Comparison of ENCODE assay signal across 18 mouse cellular contexts in the genomic region with DNA sequence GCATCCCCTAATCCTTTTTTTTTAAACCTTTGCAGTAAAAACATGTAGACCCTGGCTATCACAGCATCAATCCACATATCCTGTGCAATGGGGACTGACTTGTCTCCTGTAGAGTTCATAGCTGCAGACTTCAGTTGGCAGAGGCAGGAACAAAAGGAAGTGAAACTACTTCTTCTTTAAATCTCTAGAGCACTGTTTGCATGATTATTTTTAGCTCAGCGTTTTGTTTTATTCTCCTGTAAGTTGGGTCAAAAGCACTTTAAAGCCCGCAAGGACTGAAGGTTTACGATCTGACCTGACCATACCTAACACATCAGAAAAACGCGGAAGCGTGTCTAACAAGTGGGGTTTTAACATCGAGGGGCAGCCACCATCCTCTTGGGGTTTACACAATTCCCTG. TPM values are rescaled to one million over a fixed set of nuclear protein-coding genes. Genes with fewer than 3 reads are reported as not detected.
A peak's percentile ranks its signal among the peaks of the same experiment; 100 is the strongest.
DNase-seq lines count a peak whose midpoint lies in the region; ATAC-seq and TF ChIP-seq lines count a peak whose summit lies in the region.
"Had no signal": no experiment of that assay in that cellular context is flagged by ENCODE, and none has a peak within 500 bp of the region (broad histone marks: within the 10 kb centered on the region; RNA-seq: fewer than 3 reads in every experiment).

No protein-coding gene starts in this region.

- no peaks in the 10 kb centered on the region for H3K27me3 ChIP-seq in myocyte (ENCODE audit: control insufficient read depth, insufficient read depth, insufficient read length)
- H3K27me3 ChIP-seq: embryonic facial prominence, embryonic 12.5 days; intestine, embryonic 15.5 days; neural tube, embryonic 13.5 days had no signal

- DNase-seq in lung, postnatal 25 days (ENCODE audit: low spot score) = peak; percentile 21
- DNase-seq in lung, postnatal 10 days = no peak
- no peak for DNase-seq in thymus, postnatal 10 days (ENCODE audit: low spot score in 2 of 2)
- no peak for DNase-seq in urinary bladder, postnatal 10 days (ENCODE audit: low spot score)
- DNase-seq: adrenal gland, postnatal 36 days; cerebellum, postnatal 25 days; gastrocnemius, postnatal 25 days; lung, postnatal 4 days had no signal

- H3K4me1 ChIP-seq in bone marrow, adult 2 months (ENCODE audit: control insufficient read depth, insufficient read depth, low read length) = peaks cover 1% of the 10 kb centered on the region; the same call in 1 of the 2 replicates
- H3K4me1 ChIP-seq: neural tube, embryonic 13.5 days had no signal

- H3ac ChIP-seq in myocyte (ENCODE audit: control insufficient read depth, insufficient read length) = no peak overlapping the region

- H3K79me2 ChIP-seq in myocyte (ENCODE audit: control insufficient read depth, insufficient read depth) = no peaks in the 10 kb centered on the region

- ATAC-seq in granulocyte monocyte progenitor cell, adult 5-6 weeks (replicated peaks; ENCODE audit: poor library complexity, severe bottlenecking) = peak; percentile 92
- ATAC-seq: activated CD4-positive, CD25-positive, alpha-beta regulatory T cell, adult 4 months; intestine, embryonic 15.5 days; midbrain, embryonic 16.5 days had no signal

- no peak for TF ChIP-seq POLR2A in bone marrow, adult 2 months (IDR thresholded peaks at IDR 0.05; ENCODE audit: borderline replicate concordance, control insufficient read depth, low read depth, low read length)
- no peak for TF ChIP-seq POLR2A in myocyte (IDR thresholded peaks at IDR 0.05; ENCODE audit: insufficient read length, low read depth)

- TF ChIP-seq CTCF in bone marrow, adult 2 months (IDR thresholded peaks at IDR 0.05; ENCODE audit: control insufficient read depth, insufficient read depth, low read length) = no peak

- H3K4me3 ChIP-seq in bone marrow, adult 2 months (replicated peaks; ENCODE audit: control insufficient read depth, low read depth, low read length) = no peak overlapping the region
- no peak overlapping the region for H3K4me3 ChIP-seq in myocyte
- H3K4me3 ChIP-seq: embryonic facial prominence, embryonic 12.5 days; intestine, embryonic 15.5 days; neural tube, embryonic 13.5 days had no signal

- 3% methylated on average over 7 of the region's 7 CpGs for WGBS in bone marrow, adult 2 months

- H3K27ac ChIP-seq in bone marrow, adult 2 months (ENCODE audit: control insufficient read depth, insufficient read depth, low read depth, low read length, poor library complexity) = peak overlapping the region; percentile 84
- H3K27ac ChIP-seq: embryonic facial prominence, embryonic 12.5 days; intestine, embryonic 15.5 days; liver, embryonic 14.5 days; neural tube, embryonic 13.5 days had no signal

- H3K4me2 ChIP-seq in myocyte (ENCODE audit: low read depth) = peak overlapping the region; percentile 30
- H3K4me2 ChIP-seq: embryonic facial prominence, embryonic 12.5 days; heart, embryonic 11.5 days; intestine, embryonic 15.5 days; neural tube, embryonic 13.5 days had no signal

- H3K36me3 ChIP-seq in myocyte (ENCODE audit: control insufficient read depth, insufficient read depth) = no peaks in the 10 kb centered on the region
- H3K36me3 ChIP-seq: embryonic facial prominence, embryonic 12.5 days; intestine, embryonic 15.5 days; neural tube, embryonic 13.5 days had no signal

TF ChIP-seq in myocyte, 11 proteins besides CTCF, POLR2A, EP300 and RAD21:
- TF ChIP-seq TCF3 (IDR thresholded peaks at IDR 0.05; ENCODE audit: insufficient read length, low read depth) (no peak), MYOG (IDR thresholded peaks at IDR 0.05; ENCODE audit: control insufficient read depth in 1 of 3, insufficient read depth in 1 of 3, insufficient read length in 2 of 3, low read depth in 2 of 3) (no peak), MYOD1 (IDR thresholded peaks at IDR 0.05; ENCODE audit: control insufficient read depth in 1 of 3, insufficient read length in 2 of 3, low read depth in 2 of 3) (no peak), CEBPB (IDR thresholded peaks at IDR 0.05; ENCODE audit: insufficient read depth, poor library complexity, severe bottlenecking) (no peak), SRF (IDR thresholded peaks at IDR 0.05; ENCODE audit: control insufficient read depth, insufficient read length, low read depth) (no peak)

RNA-seq across cellular contexts. Expression of a gene that starts 29.6 kb away (rescaled TPM):
- polyA plus RNA-seq in bone marrow, adult 2 months (2011; ENCODE audit: insufficient read depth, insufficient read length, low replicate concordance, missing spikeins) = 1.9 and 4.6 TPM in 2 replicates
- 11.2 and 13.4 TPM in 2 replicates for total RNA-seq in granulocyte monocyte progenitor cell, adult 5-6 weeks (2014; fragmentation: Nextera tagmentation)
- total RNA-seq in granulocyte monocyte progenitor cell, adult 5-6 weeks (2017) = 7.8 and 14.1 TPM in 2 replicates
- 4.5 TPM for polyA plus RNA-seq in myocyte (2012; fragmentation: generic; extraction: Trizol)

RNA-seq across cellular contexts. Expression of a gene that starts 45.9 kb away (rescaled TPM):
- polyA plus RNA-seq in bone marrow, adult 2 months (2011; ENCODE audit: insufficient read depth, insufficient read length, low replicate concordance, missing spikeins) = not detected in 2 replicates
- not detected in 2 replicates for total RNA-seq in granulocyte monocyte progenitor cell, adult 5-6 weeks (2014; fragmentation: Nextera tagmentation)
- total RNA-seq in granulocyte monocyte progenitor cell, adult 5-6 weeks (2017) = not detected in 2 replicates
- polyA plus RNA-seq in myocyte (2012; fragmentation: generic; extraction: Trizol) = 0.05 TPM
